Mouse (Mus musculus): ENCODE results near the gene Atxn2.
A peak's percentile ranks its signal among the peaks of the same experiment; 100 is the strongest.

DNA sequence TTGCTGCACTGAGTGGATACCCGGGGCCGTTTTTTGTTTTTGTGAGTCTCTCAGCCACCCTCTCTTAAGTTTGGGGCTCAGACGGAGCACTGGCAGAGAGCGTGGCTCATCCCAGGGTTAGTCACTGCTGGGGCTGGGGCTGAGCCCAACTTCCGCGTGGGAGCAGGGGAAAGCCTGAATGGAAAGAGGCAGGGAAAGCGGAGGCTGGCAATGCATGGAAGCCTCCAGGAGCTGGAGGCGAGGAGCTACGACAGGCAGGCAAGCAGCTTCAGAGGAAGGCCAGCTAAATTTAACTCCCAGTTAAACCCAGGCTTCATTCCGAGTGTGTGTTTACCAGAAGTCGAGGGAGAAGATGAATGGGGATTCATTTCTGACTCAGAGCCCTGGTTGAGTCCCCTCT lies 10.6 kb upstream of the Atxn2 start:
- TF ChIP-seq CTCF (IDR thresholded peaks at IDR 0.05; ENCODE audit: low read depth, low read length) (no peak), POLR2A (IDR thresholded peaks at IDR 0.05; ENCODE audit: extremely low read depth, insufficient read depth, low read length) (0 out of 2 replicates have a peak, but pooled peaks have one; percentile 27)
